Mouse (Mus musculus) liver, embryonic 11.5 days (tissue): ENCODE measurements around the gene Slc16a10. TPM values are rescaled to one million over a fixed set of nuclear protein-coding genes. Genes with fewer than 3 reads are reported as not detected.
"Not testable (repeated sequence)": the region's sequence is repeated elsewhere in the genome, so short reads cannot be mapped to it uniquely, and the experiment has no call there.

Experiments used
- ATAC-seq: fragments of 200-750 bp; cut with Nextera tagmentation; replicated peaks from 2 replicates; pipeline ENCODE4 v1.8.0; 2017; ENCODE audit warnings: moderate number of reproducible peaks, mild to moderate bottlenecking, moderate TSS enrichment, moderate library complexity; ENCODE audit not compliant: low FRiP score
- DNase-seq: peaks from one replicate; pipeline ENCODE4 v3.0.0-alpha.2; 2017; ENCODE audit warnings: low spot score
- H3K27ac ChIP-seq: fragments of 300-500 bp; sonication (generic); 2 replicates; pipeline ENCODE4 v1.5.1; 2014; ENCODE audit warnings: mild to moderate bottlenecking, low read depth, low read length, control low read depth
- H3K27me3 ChIP-seq: fragments of 300-500 bp; sonication (generic); replicated peaks from 2 replicates; pipeline ENCODE4 v1.6.1; 2014; ENCODE audit warnings: low read length, mixed read lengths; ENCODE audit not compliant: control insufficient read depth, insufficient read depth
- H3K36me3 ChIP-seq: fragments of 300-500 bp; sonication (generic); 2 replicates; pipeline ENCODE4 v1.6.1; 2014; ENCODE audit warnings: mild to moderate bottlenecking, low read length, moderate library complexity, mixed read lengths; ENCODE audit not compliant: control insufficient read depth, insufficient read depth
- H3K4me1 ChIP-seq: fragments of 300-500 bp; sonication (generic); replicated peaks from 2 replicates; pipeline ENCODE4 v1.6.1; 2014; ENCODE audit warnings: low read length, mixed read lengths; ENCODE audit not compliant: control insufficient read depth, insufficient read depth
- H3K4me2 ChIP-seq: fragments of 300-500 bp; sonication (generic); 2 replicates; pipeline ENCODE4 v1.6.1; 2014; ENCODE audit warnings: mild to moderate bottlenecking, control low read depth, moderate library complexity
- H3K4me3 ChIP-seq: fragments of 300-500 bp; sonication (generic); 2 replicates; pipeline ENCODE4 v1.5.1; 2014; ENCODE audit warnings: low read depth, low read length, control low read depth
- H3K9ac ChIP-seq: fragments of 300-500 bp; sonication (generic); 2 replicates; pipeline ENCODE4 v1.6.1; 2014; ENCODE audit warnings: low read depth, low read length, control low read depth
- H3K9me3 ChIP-seq: fragments of 300-500 bp; sonication (generic); 2 replicates; pipeline ENCODE4 v1.6.1; 2016; ENCODE audit warnings: low read length, inconsistent platforms, mixed read lengths; ENCODE audit not compliant: control insufficient read depth
- WGBS: fragments of 180-500 bp; shearing (Covaris S2); extraction: QIAGEN DNeasy Blood & Tissue Kit; methylation state at CpG from one replicate; pipeline ENCODE4 v1.1.7; 2014; 5-methylcytosine and 5-hydroxymethylcytosine counted together
- polyA plus RNA-seq: library from polyadenylated mRNA; unstranded; fragments of >200 nt; fragmentation: Nextera tagmentation; extraction: Ambion mirVana; gene quantifications from 2 replicates; pipeline ENCODE4 v1.2.1, GENCODE M21; 2014

Slc16a10 gene
- polyA plus RNA-seq, 1 experiment from 2014 or later = 46.9 TPM

DNA sequence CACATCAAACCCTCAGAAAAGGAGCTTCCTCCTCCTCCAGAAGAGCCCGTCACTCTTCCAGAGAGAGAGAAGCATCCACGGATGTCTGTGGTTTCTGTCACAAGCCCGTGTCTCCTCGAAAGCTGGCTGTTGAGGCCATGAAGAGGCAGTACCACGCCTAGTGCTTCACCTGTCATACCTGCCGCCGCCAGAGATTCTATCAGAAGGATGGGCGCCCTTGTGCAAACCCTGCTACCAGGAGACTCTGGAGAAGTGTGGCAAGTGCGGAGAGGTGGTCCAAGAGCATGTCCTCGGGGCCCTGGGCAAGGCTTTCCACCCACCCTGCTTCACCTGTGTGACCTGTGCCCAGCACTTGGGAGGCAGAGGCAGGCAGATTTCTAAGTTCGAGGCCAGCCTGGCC is 132.5 kb downstream of the Slc16a10 start:
- DNase-seq (no peak), ATAC-seq (no peak)
- WGBS = 71% methylated on average over 11 of the region's 11 CpGs
- no peak overlapping the region for H3K9ac ChIP-seq
- H3K36me3 ChIP-seq = no peaks in the 10 kb centered on the region
- no peaks in the 10 kb centered on the region for H3K9me3 ChIP-seq
- no peaks in the 10 kb centered on the region for H3K4me1 ChIP-seq
- H3K27ac ChIP-seq = no peak overlapping the region
- H3K27me3 ChIP-seq = no peaks in the 10 kb centered on the region
- H3K4me3 ChIP-seq = no peak overlapping the region
- no peak overlapping the region for H3K4me2 ChIP-seq

DNA sequence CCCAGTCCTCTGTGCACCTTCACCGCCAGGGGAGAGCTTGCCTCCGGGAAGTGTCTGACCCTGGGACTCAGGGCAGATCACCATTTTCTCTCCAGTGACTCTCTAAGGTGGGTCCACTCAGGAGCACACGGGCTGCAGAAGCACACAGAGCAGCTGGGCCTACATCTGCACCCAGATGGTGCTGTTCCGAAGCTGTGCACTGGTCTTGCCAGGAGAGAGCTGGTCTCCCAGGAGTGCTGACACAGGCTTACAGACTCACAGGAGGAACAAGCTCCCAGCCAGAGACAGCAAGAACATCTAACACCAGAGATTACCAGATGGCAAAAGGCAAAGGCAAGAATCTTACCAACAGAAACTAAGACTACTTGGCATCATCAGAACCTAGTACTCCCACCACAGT is 133.2 kb downstream of the Slc16a10 start:
- H3K9me3 ChIP-seq, H3K36me3 ChIP-seq, H3K4me1 ChIP-seq, ATAC-seq, H3K4me3 ChIP-seq, H3K4me2 ChIP-seq, H3K27ac ChIP-seq, DNase-seq, H3K27me3 ChIP-seq, H3K9ac ChIP-seq: not testable (repeated sequence)
- WGBS = 77% methylated on average over 4 of the region's 4 CpGs

DNA sequence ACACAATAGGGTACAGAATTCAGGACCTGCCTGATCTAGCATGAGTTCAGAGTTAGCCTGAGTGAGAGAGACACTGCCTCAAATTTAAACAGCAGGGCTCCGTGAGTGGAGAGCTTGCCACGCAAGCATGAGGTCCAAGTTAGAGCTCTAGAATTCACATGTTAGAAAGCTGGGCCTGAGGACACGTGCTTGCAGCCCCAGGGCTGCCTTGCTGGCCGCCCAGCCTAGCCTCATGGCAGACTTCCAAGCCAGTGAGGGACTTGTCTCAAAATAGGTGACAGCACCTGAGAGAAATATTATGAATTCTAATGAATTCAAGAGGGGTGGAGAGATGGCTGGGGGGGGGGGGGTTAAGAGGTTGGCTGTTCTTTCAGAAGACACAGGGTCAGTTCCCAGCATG is 134.1 kb downstream of the Slc16a10 start:
- Histone ChIP-seq H3K9ac (no peak overlapping the region), H3K27ac (no peak overlapping the region), H3K4me1 (no peaks in the 10 kb centered on the region; the same call in 1 of the 2 replicates), H3K27me3 (no peaks in the 10 kb centered on the region), H3K9me3 (no peaks in the 10 kb centered on the region), H3K36me3 (no peaks in the 10 kb centered on the region), H3K4me2 (no peak overlapping the region), H3K4me3 (no peak overlapping the region)
- no peak for DNase-seq
- WGBS = 86% methylated on average over 4 of the region's 4 CpGs
- ATAC-seq = no peak

DNA sequence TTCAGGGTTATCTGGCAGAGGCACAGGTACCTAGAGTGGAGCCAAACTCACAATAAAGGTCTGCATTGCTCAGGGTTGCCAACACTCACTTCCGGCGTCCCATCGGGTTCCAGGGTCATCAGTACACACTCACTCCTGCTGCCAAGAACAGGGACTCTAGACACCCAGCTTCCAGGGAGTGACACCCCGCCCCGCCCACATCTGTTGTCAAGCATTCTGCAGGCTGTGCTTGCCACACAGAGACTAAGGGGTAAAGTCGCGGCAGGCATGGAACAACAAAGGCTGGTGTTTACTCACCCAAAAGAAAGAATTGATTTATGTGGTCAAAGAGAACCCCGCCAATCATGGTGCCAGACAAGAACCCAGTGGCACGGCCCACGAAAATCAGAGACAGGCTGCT is 135.1 kb downstream of the Slc16a10 start:
- Histone ChIP-seq H3K27me3 (no peaks in the 10 kb centered on the region), H3K4me3 (no peak overlapping the region), H3K9ac (no peak overlapping the region), H3K27ac (no peak overlapping the region), H3K36me3 (no peaks in the 10 kb centered on the region), H3K4me1 (no peaks in the 10 kb centered on the region; the same call in 1 of the 2 replicates), H3K4me2 (no peak overlapping the region), H3K9me3 (no peaks in the 10 kb centered on the region)
- DNase-seq (no peak), ATAC-seq (no peak)
- 74% methylated on average over 10 of the region's 10 CpGs for WGBS

DNA sequence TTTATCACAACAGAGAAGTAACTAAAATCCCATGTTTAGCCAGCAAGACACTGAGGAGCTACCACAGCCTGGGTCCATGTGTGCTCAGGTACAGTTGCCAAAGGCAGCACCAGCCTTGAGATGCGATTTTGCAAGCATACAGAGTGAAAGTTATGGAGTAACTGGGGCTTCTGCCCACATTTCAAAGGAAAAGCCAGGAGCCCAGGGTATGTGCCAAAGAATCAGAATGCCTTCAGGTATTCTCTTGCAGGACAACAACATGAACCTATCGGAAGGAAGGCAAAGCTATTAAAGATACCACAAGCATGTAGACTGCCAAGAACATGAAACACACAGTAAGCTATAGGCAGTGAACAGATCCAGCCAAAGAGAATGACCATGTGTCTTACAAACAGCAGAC is 141.3 kb downstream of the Slc16a10 start:
- WGBS = 87% methylated on average over 2 of the region's 2 CpGs
- no peak overlapping the region for H3K9ac ChIP-seq
- no peaks in the 10 kb centered on the region for H3K36me3 ChIP-seq
- H3K27ac ChIP-seq = no peak overlapping the region
- no peak for ATAC-seq
- H3K9me3 ChIP-seq = no peaks in the 10 kb centered on the region
- DNase-seq = no peak
- no peak overlapping the region for H3K4me2 ChIP-seq
- H3K4me1 ChIP-seq = no peaks in the 10 kb centered on the region; the same call in 1 of the 2 replicates
- no peak overlapping the region for H3K4me3 ChIP-seq
- H3K27me3 ChIP-seq = no peaks in the 10 kb centered on the region

DNA sequence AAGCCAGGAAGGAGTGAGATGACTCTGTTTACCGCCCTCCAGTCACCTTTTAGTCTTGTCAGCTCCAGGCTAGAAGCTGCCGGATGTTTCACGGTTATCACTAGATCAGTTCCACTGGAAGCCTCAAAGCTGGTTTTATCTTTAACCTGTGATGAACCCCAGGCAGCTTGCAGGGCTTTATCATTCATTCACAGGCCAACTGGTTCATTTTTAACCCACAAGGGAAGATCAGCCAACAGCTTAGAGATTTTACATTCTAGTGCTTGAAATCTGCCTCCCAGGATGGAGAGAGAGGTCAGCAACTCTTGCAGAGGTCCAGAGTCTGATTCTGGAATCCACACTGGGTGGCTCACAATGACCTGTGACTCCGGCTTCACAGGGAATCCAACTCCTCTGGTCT is 150.9 kb downstream of the Slc16a10 start:
- peak; percentile 42 for DNase-seq
- Histone ChIP-seq H3K27me3 (no peaks in the 10 kb centered on the region), H3K4me3 (no peak overlapping the region), H3K9me3 (no peaks in the 10 kb centered on the region), H3K36me3 (no peaks in the 10 kb centered on the region), H3K4me2 (no peak overlapping the region), H3K4me1 (peaks cover 6% of the 10 kb centered on the region; the same call in 1 of the 2 replicates), H3K27ac (no peak overlapping the region), H3K9ac (no peak overlapping the region)
- WGBS = 26% methylated on average over 4 of the region's 4 CpGs
- ATAC-seq = peak; percentile 71

DNA sequence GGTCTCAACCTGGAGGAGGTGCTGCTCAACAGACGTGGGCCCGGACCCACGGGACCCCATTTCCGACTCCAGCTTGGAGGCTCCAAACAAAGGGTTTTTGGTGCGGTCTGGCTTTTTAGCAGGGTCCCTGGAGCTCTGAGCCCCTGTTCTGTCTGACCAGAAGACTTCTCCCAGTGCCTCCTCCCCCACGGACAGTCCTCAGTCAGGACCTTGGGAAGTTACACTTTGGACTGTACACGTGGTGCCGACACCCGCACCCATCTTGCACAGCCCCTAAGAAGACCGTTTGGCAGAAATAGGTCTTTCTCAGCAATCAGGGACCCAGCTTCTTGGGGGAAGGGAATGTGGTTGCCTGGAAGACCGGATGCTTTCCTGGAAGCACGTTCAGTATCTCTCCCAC is 155.6 kb downstream of the Slc16a10 start, which contains the start of gene Mfsd4b5:
Mfsd4b5 (minus strand) TSS at position 181 of the 400 bp plus-strand sequence.
- no peak within 1 kb of the TSS for H3K9ac ChIP-seq
- no peak within 1 kb of the TSS for H3K4me3 ChIP-seq
- 80% methylated on average over 12 of the region's 12 CpGs for WGBS
- H3K9me3 ChIP-seq = no peaks in the 10 kb centered on the region
- H3K27ac ChIP-seq = no peak within 1 kb of the TSS
- H3K27me3 ChIP-seq = no peaks in the 10 kb centered on the region
- DNase-seq = no peak
- no peak for ATAC-seq
- peaks cover 6% of the 10 kb centered on the region; the same call in 1 of the 2 replicates for H3K4me1 ChIP-seq
- H3K4me2 ChIP-seq = no peak within 1 kb of the TSS
- no peaks in the 10 kb centered on the region for H3K36me3 ChIP-seq

Other genes starting within 250 kb of the Slc16a10 start
- gene Mfsd4b4, start 243.0 kb downstream of the Slc16a10 start, polyA plus RNA-seq = 3.4 and 4.1 TPM in 2 replicates
- not detected in 2 replicates for gene Mfsd4b2, start 215.3 kb downstream of the Slc16a10 start, polyA plus RNA-seq
- gene Mfsd4b3, start 182.1 kb downstream of the Slc16a10 start, polyA plus RNA-seq = 0.78 and 0.83 TPM in 2 replicates
- gene Mfsd4b5, start 155.6 kb downstream of the Slc16a10 start, polyA plus RNA-seq = 0.10 and 0.12 TPM in 2 replicates
- gene Mfsd4b1, start 117.0 kb downstream of the Slc16a10 start, polyA plus RNA-seq = 0.34 and 0.56 TPM in 2 replicates
- gene Rpf2, start 104.8 kb upstream of the Slc16a10 start, polyA plus RNA-seq = 109 and 113 TPM in 2 replicates
- 89.0 and 117 TPM in 2 replicates for gene Gtf3c6, start 115.8 kb upstream of the Slc16a10 start, polyA plus RNA-seq
- 130 and 136 TPM in 2 replicates for gene Amd1, start 159.9 kb upstream of the Slc16a10 start, polyA plus RNA-seq
- gene Cdk19, start 197.3 kb upstream of the Slc16a10 start, polyA plus RNA-seq = 4.4 and 4.6 TPM in 2 replicates